Mouse (Mus musculus) adrenal gland, adult 18-20 months (tissue): ENCODE results near the gene Golga1. TPM values are rescaled to one million over a fixed set of nuclear protein-coding genes. Genes with fewer than 3 reads are reported as not detected.
"Not testable (repeated sequence)": the region's sequence is repeated elsewhere in the genome, so short reads cannot be mapped to it uniquely, and the experiment has no call there.

Experiments used
- DNase-seq, 2 experiments: peaks; one replicate each; pipeline ENCODE4 v3.0.0; 2021 to 2022; ENCODE audit warnings: low spot score in 2 of 2
- long read RNA-seq, 2 experiments: library from polyadenylated mRNA; stranded (forward); transcript quantifications; one replicate each; pipeline ENCODE4 v2.0.0; 2021
- total RNA-seq, 2 experiments: library from RNA; stranded (reverse); gene quantifications; 1 replicate in 1 of 2; 2 replicates in 1 of 2; pipeline ENCODE4 v1.2.3; 2021

The Golga1 gene
- 10 to 100 TPM; 23.9 to 24.1 TPM for total RNA-seq
- long read RNA-seq, experiment 1, full-length matches to known transcripts, result 5 of 12 reads
- long read RNA-seq, experiment 1, partial matches to known transcripts, result 2 of 12 reads
- long read RNA-seq, experiment 1, other reads (novel, unspliced or antisense), result 5 of 12 reads
- long read RNA-seq, experiment 2, full-length matches to known transcripts, result 3 of 17 reads
- long read RNA-seq, experiment 2, partial matches to known transcripts, result 6 of 17 reads
- long read RNA-seq, experiment 2, other reads (novel, unspliced or antisense), result 8 of 17 reads

DNA sequence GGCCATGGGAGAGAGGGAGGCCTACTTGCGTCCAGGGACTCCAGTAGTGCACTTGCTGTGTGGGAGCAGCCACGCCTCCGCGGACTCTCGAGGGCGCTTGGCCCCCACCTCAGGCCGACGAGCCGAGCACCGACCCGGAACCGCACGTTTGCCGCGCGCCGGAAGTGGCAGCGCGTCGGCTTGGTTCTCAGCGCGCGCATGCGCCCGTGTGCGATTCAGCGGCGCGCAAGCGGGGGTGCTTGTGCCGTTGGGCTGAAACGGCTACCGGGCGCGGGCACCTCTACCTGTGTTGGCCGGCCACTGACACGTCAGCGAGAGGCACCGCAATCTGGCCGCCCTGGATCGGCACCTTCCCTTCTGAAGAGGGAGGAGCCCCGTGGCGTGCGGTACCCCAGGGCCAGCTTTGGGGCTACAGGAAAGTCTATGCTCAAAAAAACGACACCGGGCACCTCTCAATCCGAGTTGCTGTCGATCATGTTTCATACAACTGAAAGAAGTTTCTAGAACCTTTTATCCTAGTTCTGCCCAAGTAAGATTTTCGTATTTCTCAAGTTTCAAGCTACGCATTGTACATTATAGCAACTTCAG, at the start of gene Golga1:
Golga1 (minus strand) TSS at position 142 of the 588 bp plus-strand sequence.
- DNase-seq, result peak; percentile 85 to 90

DNA sequence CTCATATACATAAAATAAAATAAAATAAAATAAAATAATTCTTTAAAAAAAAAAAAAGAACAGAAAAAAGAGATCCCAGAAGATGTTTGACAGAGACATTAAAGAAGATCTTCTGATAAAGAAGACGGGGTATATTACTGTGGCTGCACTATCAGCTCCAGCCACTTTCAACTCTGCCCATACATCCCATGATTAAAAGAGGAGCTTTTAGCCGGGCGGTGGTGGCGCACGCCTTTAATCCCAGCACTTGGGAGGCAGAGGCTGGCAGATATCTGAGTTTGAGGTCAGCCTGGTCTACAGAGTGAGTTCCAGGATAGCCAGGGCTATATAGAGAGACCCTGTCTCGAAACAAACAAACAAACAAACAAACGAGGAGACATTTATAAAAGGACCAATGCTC, 48.8 kb upstream of the Golga1 start:
- DNase-seq, result no peak

DNA sequence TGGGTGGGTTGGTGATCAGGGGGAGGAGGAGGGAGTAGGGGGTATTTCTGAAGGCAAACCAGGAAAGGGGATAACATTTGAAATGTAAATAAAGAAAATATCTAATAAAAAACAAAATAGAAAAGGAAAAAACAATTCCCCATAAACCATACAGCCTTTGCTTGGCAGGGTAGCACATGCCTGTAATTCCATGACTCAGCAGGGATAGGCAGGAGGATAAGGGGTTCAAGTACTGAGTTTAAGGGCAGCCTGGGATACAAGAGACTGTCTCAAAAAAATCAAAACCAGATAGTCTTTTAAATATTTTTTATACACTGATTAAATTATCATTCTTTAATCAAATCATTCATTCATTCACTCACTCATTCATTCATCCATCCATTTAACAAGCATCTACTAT, 45.2 kb upstream of the Golga1 start:
- no peak for DNase-seq

DNA sequence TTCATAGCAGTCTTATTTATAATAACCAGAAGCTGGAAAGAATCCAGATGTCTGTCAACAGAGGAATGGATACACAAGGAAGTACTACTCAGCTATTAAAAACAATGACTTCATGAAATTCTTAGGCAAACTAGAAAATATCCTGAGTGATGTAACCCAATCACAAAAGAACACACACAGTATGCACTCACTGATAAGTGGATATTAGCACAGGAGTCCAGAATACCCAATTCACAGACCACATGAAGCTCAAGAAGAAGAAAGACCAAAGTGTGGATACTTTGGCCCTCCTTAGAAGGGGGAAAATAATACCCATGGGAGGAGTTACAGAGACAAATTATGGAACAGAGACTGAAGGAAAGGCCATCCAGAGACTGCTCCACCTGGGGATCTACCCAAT, 44.4 kb upstream of the Golga1 start:
- DNase-seq, result not testable (repeated sequence)

DNA sequence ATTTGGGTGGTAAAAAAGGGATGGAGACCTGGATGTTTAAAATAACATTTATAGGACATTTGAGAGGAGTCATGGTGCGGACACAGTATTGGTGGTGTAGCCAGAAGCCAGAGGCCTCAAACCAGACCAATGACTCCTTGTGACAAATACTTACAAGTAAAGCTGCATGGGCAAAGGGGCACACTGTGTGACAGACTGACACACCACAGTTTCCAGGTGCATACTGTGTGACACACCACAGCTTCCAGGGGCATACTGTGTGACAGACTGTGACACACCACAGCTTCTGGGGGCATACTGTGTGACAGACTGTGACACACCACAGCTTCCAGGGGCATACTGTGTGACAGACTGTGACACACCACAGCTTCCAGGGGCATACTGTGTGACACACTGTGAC, 34.6 kb upstream of the Golga1 start:
- DNase-seq, result not testable (repeated sequence)

DNA sequence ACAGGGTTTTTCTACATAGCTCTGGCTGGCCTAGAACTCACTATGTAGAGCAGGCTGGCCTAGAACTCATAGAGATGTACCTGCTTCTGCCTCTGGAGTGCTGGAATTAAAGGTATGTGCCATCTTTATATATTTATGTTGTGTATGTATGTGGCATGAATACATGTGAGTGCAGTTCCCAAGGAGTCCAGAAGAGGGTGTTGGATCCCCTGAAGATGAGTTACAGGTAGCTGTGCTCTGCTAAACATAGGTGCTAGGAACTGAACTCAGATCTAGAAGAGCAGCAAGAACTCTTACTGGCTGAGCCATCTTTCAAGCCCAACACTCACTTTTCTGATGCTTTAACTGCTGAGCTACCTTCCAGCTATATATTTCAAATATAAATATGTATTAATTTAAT, 32.7 kb upstream of the Golga1 start:
- DNase-seq, result no peak

DNA sequence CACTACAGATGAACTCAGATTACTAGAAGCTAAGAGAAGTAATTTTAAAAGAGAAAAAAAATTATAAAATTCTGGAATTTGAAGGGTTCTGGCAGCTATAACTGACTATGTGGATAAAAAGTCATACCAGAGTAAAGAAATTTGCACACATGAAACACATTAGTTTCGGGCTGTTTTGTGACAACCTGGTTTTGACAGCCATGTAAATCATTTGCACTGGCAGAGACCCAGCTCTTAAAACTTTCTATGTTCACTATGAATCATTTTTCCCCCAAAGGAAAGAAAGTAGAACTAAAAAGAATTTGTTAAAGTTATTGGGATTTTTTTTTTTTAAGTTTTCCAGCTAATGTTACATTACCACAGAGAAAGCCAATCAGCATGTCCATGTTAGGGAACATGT, 26.6 kb upstream of the Golga1 start:
- DNase-seq, result no peak

DNA sequence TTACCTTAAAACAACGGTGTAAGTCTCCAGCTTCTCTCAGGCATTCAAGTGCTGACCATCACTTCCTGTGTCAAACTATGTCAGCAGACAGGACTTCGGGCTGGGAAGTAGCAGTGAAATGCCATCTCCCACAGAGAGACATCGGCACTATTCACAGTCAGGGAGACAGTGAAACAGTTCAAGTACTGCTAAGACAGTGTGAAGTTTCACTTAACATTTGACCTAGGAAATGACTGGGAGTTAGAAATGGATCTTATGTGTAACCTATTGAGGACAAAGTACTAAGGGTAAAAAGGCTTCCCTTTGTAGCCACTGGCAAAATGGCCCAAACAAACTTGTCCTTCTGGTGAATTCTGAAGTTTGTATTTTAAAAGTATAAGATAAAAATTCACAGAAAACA, 17.4 kb upstream of the Golga1 start:
- no peak for DNase-seq

DNA sequence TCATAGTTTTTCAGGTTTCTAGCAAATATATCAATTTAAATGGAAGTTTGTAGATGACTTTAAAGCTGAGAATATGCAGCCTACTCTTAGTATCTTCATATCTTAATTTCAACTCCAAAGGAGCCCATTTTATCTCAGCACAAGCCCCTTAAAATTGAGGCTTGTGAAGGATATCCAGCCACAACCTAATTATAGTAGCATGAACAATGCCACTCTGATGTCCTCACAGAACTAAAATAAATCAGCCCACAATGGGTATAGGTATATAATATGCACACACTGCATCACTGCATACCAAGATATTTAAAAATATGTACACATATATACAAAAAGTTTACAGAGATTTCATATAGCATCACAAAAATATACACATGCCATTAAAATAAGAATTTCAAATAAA, 5.3 kb upstream of the Golga1 start:
- DNase-seq, result no peak

DNA sequence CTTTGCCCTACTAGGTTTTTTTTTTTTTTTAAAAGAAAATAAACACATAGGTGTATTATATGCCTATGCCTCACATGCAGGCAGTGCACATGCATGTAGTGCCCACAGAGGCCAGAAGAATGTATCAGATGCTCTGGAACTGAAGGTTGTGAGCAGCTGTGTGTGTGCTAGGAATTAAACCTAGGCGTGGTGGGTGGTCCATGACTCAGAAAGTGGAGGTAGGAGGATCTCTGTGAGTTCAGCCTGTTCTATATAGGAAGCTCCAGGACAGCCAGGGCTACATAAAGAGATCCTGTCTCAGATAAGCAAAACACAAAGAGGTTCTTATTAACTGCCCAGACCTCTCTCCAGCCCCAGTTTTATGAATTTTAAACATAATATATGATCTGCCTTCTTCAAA, 3.8 kb upstream of the Golga1 start:
- no peak for DNase-seq

DNA sequence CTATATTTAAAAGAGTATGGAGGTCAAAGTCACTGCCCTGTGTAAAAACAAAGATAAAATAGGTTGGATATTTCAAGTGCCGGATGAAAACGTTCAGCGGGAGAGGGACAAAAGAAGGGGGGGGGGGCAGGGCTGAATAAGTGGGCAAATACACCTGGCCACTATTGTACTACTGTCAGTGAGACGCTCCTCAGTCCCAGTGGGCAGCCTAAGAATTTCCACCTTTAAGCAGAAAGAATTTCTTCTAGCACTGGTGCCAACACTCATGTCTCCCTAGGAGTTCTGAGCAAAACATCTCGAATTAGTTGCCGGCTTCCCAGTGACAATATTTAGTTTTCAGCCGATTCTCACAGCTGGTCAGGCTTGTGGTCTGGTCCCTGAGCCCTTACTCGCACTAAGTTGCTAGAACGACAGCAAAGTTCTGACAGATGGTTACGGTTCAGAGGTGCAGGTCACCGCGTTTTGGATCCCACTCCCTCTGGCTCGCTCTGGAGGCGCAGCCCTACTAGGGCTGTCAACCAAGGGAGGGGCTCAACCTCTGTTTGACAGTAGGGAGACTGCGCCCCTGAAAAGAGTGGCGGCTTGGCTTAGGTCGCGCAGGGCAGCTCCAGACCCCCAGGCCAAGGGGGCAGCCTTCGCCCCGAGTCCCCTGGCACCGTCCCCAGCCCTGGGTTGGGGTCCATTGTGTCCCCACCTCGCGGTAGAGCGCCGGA, 498 bp downstream of the Golga1 start:
- no peak for DNase-seq

DNA sequence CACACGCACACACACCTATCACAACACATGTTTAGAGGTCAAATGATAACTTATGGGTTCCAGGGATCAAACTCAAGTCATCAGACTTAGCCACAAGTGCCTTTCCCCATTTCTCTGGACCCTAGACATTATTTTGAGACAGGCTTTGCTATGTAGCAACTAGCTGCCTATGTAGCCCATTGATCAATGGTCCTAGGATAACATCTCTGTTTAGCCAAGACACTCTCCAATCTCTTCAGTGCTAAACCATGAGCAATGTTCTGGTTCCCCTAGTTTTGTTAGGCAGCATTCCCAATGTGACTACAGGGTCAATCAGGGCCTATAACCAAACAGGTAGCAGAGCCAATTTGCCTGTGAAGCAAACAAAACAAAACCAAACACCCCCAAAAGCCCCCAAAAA, 16.8 kb downstream of the Golga1 start:
- DNase-seq, result no peak

DNA sequence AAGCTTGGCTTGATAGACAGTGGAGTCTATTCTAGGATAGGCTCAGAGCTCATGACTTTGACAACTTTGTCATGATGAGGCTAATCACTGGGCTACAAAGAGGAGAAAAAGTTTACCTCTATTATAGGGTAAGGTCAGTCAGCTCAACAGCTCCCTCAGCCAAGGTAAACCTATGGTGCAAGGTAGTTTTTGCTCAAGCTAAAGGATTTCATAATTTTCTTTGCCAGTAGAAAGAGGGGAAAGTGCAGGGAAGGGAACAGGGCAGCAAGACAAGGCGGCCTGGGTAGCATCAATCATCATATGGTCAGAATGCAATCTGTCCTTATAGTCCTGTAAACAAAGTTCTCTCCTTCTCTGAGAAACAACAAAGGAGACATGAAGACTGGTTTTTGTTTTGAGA, 25.1 kb downstream of the Golga1 start:
- DNase-seq, result no peak

DNA sequence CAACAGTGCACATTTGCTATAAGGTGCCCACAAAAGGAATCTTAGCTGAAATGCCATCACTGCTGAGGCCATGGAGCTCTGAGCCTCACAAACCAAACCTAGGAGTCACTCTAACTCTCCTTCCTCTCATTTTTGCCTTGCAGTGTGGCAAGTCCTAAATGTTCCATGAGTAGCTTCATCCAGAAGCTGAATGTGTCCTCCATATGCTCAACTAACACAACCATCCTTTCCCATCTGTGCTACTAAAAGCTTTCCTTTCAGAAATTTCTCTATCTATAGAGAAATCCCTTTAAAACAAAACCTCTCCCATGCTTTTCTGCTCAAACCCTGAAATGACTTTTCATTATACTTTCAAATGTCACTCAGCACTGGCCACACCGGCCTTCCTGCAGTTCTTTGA, 33.7 kb downstream of the Golga1 start:
- DNase-seq, result no peak

DNA sequence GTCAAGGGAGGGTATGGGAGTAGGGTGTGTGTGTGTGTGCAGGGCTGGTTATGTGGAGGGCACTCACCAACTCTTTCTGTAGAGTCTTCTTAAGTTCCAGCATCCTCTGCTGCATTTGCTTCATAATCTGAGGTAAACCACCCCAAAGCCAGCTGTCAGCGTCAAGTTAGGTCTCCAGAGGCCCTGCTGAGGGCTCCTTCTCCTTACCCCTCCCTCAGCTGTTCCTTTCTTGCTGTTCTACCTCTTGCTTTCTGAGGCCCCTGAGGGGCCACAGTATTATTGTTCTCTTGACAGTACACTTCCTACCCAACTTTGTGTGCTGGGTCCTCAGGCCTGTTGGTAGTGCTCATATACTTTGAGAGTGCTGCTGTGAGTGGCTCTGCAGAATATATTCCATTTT, 45.3 kb downstream of the Golga1 start:
- DNase-seq, result no peak

DNA sequence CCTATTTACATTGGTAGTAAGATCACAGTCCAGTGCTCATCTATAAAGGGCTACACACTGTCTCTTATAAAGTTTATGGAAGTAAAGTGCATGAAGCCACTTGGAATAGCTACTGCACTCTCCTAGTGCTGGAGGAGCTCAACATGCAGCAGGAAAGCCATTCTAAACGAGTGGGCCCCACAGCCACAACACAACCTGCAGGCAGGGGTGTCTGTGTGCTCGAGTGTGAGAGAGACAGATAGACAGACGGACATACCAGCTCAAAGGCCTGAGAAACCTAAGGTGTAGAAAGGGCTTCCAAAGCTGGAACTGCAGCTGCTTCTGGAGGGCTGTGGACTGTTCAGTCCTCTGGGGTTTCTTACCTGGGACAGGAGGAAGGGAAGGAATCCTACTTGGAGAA, 48.8 kb downstream of the Golga1 start:
- no peak for DNase-seq

DNA sequence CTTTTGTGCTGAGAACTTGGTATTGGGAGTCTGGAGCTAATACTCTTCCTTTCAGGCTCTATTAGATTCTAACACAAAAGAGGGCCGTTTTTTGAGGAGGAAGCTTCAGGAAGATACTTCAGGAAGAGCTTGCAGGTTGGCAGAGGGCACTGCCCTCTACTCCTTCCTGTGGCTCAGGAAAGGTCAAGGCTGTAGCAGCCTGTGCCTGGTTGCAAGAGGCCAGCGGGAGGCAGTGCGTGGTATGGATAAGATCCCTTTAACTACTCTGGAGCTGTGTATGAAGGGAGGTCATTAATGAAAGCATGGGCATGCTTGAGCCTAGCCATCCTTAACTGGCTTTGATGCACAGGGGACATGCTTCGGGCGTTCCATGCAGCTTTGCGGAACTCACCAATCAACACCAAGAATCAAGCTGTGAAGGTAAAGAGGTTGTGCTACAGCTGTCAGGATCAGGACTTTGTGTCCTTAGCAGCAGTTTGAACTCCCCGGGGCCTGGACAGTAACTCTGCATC, 52.5 kb downstream of the Golga1 start:
- no peak for DNase-seq

DNA sequence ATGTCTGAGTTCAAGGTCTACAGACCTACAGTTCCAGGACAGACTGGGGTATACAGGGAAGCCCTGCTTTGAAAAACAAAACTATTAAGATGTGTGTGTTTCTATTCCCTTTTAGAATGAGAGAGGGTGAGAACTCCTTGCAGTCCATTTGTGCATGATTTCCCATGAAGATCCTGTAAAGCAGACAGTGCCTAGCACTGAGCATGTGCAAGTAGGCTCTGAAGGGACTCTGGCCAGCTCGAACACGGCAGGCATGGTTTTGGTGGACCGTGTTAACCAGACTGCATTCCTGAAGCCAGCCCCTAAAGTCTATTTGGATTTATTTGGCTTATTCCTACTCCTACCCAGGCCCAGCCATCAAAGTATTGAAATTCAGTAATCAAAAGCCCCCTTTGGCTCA, 53.4 kb downstream of the Golga1 start:
- no peak for DNase-seq

DNA sequence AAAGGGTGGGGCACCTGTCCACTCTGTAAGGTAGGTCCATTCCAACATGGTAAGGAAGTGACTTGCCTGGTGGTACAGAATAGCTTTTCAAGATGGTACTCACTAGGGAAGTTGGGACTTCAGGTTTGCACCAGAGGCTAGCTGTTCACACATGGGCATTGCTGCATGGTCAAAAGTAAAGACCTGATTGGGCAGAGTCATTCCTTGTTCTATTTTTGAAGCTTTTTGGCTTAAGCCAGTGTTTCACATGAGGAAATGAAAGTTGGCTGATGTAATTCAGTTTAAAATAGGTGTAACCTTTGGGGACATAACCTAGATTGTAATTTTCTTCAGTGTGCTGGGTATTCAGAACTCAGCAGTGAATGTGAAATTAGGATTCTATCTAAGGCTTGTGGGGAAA, 54.1 kb downstream of the Golga1 start:
- no peak for DNase-seq

DNA sequence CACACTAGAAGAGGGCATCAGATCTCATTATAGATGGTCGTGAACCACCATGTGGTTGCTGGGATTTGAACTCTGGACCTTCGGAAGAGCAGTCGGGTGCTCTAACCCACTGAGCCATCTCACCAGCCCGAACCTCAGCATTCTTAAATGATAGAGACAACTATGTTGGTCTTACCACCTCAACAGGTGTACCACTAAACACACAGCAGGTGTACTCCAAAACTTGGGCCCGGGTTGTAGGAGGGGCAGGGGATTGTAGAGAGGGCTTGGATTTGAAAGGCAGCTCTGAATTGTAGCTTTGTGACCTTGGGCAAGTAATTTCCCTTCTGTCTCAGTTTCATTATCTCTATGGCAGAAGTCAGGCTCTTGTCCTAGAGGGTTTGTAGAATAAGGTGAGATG, 55.2 kb downstream of the Golga1 start:
- DNase-seq, result not testable (repeated sequence)

DNA sequence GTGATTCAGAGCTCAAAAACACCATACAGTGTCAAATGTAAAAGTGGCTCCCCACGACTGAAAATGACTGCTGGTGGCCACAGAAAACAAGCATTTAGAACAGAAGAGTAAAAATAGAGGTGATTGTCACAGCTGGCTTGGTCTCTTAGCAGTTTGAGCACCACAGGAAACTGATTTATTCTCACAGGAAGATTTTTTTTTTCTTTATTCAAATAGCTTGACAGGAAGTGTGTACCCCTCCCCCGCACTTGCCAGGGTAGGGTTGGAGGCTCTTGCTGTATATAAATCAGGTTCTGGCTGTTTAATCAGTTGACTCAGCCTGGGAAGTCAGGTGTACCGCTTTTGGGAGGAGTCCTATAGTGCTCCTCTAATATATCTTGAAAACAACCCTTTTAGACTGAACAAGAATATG, 56.4 kb downstream of the Golga1 start:
- no peak for DNase-seq

DNA sequence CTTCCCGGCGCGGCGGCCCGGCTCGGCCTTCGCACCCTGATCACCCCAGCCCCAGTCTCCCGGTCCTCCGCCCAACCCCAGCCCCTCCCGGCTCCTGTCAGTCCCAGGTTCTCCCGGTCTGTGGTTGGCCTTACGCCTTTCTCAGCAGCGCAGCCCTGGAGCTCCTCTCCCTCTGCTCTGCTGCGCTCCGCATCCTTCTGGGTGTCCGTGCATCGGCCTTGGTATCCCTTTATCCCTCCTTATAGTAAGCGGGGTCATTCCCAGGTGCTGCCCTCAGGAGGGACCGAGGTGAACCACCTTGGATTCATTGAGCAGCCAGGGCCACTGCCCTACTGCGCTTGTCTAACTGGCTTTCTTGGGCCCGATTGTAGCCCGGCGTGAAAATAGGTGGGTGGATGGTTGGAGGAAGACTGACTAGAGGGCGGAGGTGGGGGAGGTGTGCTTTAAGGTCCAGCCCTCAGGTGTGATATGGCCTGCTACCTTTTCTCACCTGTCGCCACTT, 56.9 kb downstream of the Golga1 start:
- no peak for DNase-seq
